Mouse (Mus musculus) thymus, adult 2 months (tissue): Measurements from ENCODE around the gene Tpbgl. TPM values are rescaled to one million over a fixed set of nuclear protein-coding genes. Genes with fewer than 3 reads are reported as not detected.
A peak's percentile ranks its signal among the peaks of the same experiment; 100 is the strongest.

Experiments used
- DNase-seq: peaks from one replicate; pipeline ENCODE4 v3.0.0; 2021
- H3K27ac ChIP-seq: fragments of 200-500 bp; 2 replicates; pipeline ENCODE4 v1.5.1; 2012; ENCODE audit warnings: low read length, control low read depth; ENCODE audit not compliant: control insufficient read depth, insufficient read depth
- H3K27me3 ChIP-seq: fragments of 200-500 bp; 2 replicates; pipeline ENCODE4 v1.6.1; 2012; ENCODE audit warnings: mild to moderate bottlenecking, low read length, moderate library complexity, mixed read lengths; ENCODE audit not compliant: control insufficient read depth, insufficient read depth
- H3K36me3 ChIP-seq: fragments of 200-500 bp; 2 replicates; pipeline ENCODE4 v1.6.1; 2012; ENCODE audit warnings: mild to moderate bottlenecking, low read length, moderate library complexity; ENCODE audit not compliant: control insufficient read depth, insufficient read depth
- H3K4me1 ChIP-seq: fragments of 200-500 bp; replicated peaks from 2 replicates; pipeline ENCODE4 v1.6.1; 2012; ENCODE audit warnings: low read length; ENCODE audit not compliant: control insufficient read depth, insufficient read depth
- H3K4me3 ChIP-seq: fragments of 200-500 bp; 2 replicates; pipeline ENCODE4 v1.5.1; 2012; ENCODE audit warnings: mild to moderate bottlenecking, low read length, control low read depth, moderate library complexity; ENCODE audit not compliant: control insufficient read depth, insufficient read depth
- CTCF ChIP-seq: fragments of 200-500 bp; IDR thresholded peaks from 2 replicates; pipeline ENCODE4 v1.5.1; 2012; ENCODE audit warnings: mild to moderate bottlenecking, control low read depth, low read length, moderate library complexity, borderline replicate concordance; ENCODE audit not compliant: control insufficient read depth, poor library complexity, insufficient read depth; ENCODE audit errors: extremely low read depth
- POLR2A ChIP-seq: fragments of 200-500 bp; IDR thresholded peaks from 2 replicates; pipeline ENCODE4 v1.6.1; 2012; ENCODE audit warnings: mild to moderate bottlenecking, low read length, control low read depth, moderate library complexity; ENCODE audit not compliant: control insufficient read depth, poor library complexity, insufficient read depth; ENCODE audit errors: extremely low read depth
- WGBS: fragments of 180-500 bp; shearing (Covaris S2); methylation state at CpG from one replicate; pipeline ENCODE4 v1.1.7; 2018; 5-methylcytosine and 5-hydroxymethylcytosine counted together
- polyA plus RNA-seq: library from polyadenylated mRNA; depleted of rRNA; stranded (reverse); fragments of >200 nt; gene quantifications from 2 replicates; pipeline ENCODE4 v1.2.3, GENCODE M21; 2012

Gene Tpbgl
- polyA plus RNA-seq, 1 experiment: 3.8 TPM

GRCm38 (mm10) chr7:99618860-99619259 lies 8.0 kb downstream of the Tpbgl start:
- 2% methylated on average over 3 of the region's 3 CpGs for WGBS
- peaks cover 5% of the 10 kb centered on the region; the same call in 1 of the 2 replicates for H3K4me1 ChIP-seq
- H3K36me3 ChIP-seq: no peaks in the 10 kb centered on the region
- H3K4me3 ChIP-seq: no peak overlapping the region
- DNase-seq: peak; percentile 48
- no peak for TF ChIP-seq POLR2A
- TF ChIP-seq CTCF: no peak
- H3K27me3 ChIP-seq: no peaks in the 10 kb centered on the region
- no peak overlapping the region for H3K27ac ChIP-seq

GRCm38 (mm10) chr7:99618264-99618663 lies 8.6 kb downstream of the Tpbgl start:
- Histone ChIP-seq H3K4me3 (no peak overlapping the region), H3K27me3 (no peaks in the 10 kb centered on the region), H3K27ac (no peak overlapping the region), H3K36me3 (no peaks in the 10 kb centered on the region), H3K4me1 (peaks cover 5% of the 10 kb centered on the region; the same call in 1 of the 2 replicates)
- DNase-seq: no peak
- no peak for TF ChIP-seq CTCF
- no peak for TF ChIP-seq POLR2A
- WGBS: 69% methylated on average over 2 of the region's 2 CpGs

- Histone ChIP-seq H3K36me3 (no peaks in the 10 kb centered on the region), H3K4me1 (peaks cover 27% of the 10 kb centered on the region), H3K27ac (no peak overlapping the region), H3K4me3 (no peak overlapping the region), H3K27me3 (no peaks in the 10 kb centered on the region)
- TF ChIP-seq CTCF (no peak), POLR2A (no peak)
- WGBS: 29% methylated on average over 2 of the region's 2 CpGs
- no peak for DNase-seq
Measured at GRCm38 (mm10) chr7:99607632-99608031, 19.3 kb downstream of the Tpbgl start.

GRCm38 (mm10) chr7:99606766-99607165 lies 20.1 kb downstream of the Tpbgl start:
- DNase-seq: no peak
- 39% methylated on average over 3 of the region's 3 CpGs for WGBS
- no peak for TF ChIP-seq CTCF
- TF ChIP-seq POLR2A: no peak
- H3K27me3 ChIP-seq: no peaks in the 10 kb centered on the region
- H3K4me3 ChIP-seq: no peak overlapping the region
- no peaks in the 10 kb centered on the region for H3K36me3 ChIP-seq
- H3K4me1 ChIP-seq: peaks cover 27% of the 10 kb centered on the region
- no peak overlapping the region for H3K27ac ChIP-seq

- Histone ChIP-seq H3K27me3 (no peaks in the 10 kb centered on the region), H3K4me1 (peaks cover 27% of the 10 kb centered on the region), H3K27ac (no peak overlapping the region), H3K36me3 (no peaks in the 10 kb centered on the region), H3K4me3 (no peak overlapping the region)
- DNase-seq: no peak
- 54% methylated on average over 11 of the region's 11 CpGs for WGBS
- TF ChIP-seq CTCF (no peak), POLR2A (no peak)
Measured at GRCm38 (mm10) chr7:99606303-99606702, 20.6 kb downstream of the Tpbgl start.

GRCm38 (mm10) chr7:99605058-99605457 lies 21.8 kb downstream of the Tpbgl start:
- no peaks in the 10 kb centered on the region for H3K36me3 ChIP-seq
- peaks cover 27% of the 10 kb centered on the region for H3K4me1 ChIP-seq
- TF ChIP-seq POLR2A (no peak), CTCF (no peak)
- no peak overlapping the region for H3K4me3 ChIP-seq
- H3K27me3 ChIP-seq: no peaks in the 10 kb centered on the region
- 80% methylated on average over 2 of the region's 2 CpGs for WGBS
- DNase-seq: no peak
- no peak overlapping the region for H3K27ac ChIP-seq

- WGBS: 53% methylated on average over 8 of the region's 8 CpGs
- H3K4me1 ChIP-seq: peaks cover 27% of the 10 kb centered on the region
- no peak overlapping the region for H3K4me3 ChIP-seq
- no peaks in the 10 kb centered on the region for H3K27me3 ChIP-seq
- H3K36me3 ChIP-seq: no peaks in the 10 kb centered on the region
- H3K27ac ChIP-seq: no peak overlapping the region
- TF ChIP-seq CTCF (no peak), POLR2A (no peak)
- peak; percentile 31 for DNase-seq
Measured at GRCm38 (mm10) chr7:99603875-99604662, 22.8 kb downstream of the Tpbgl start.
